Mouse (Mus musculus) embryonic facial prominence, embryonic 14.5 days (tissue): ENCODE measurements at regions not wholly inside any gene's neighbourhood (a gene's known extent, or its start where the extent isn't known, plus 50 kb on each side); places are given as distances from the start of the nearest gene placed in this dataset.

Experiments
- ATAC-seq: fragments of 200-750 bp; cut with Nextera tagmentation; 2 replicates; pipeline ENCODE4 v1.8.0; 2017; ENCODE audit warnings: low read depth, moderate number of reproducible peaks, moderate TSS enrichment
- DNase-seq: peaks from one replicate; pipeline ENCODE4 v3.0.0-alpha.2; 2015; ENCODE audit warnings: low spot score
- H3K27ac ChIP-seq: fragments of 300-500 bp; sonication (generic); replicated peaks from 2 replicates; pipeline ENCODE4 v1.5.1; 2014; ENCODE audit warnings: low read depth, mild to moderate bottlenecking, low read length, moderate library complexity
- H3K27me3 ChIP-seq: fragments of 300-500 bp; sonication (generic); replicated peaks from 2 replicates; pipeline ENCODE4 v1.6.1; 2014; ENCODE audit warnings: low read length; ENCODE audit not compliant: control insufficient read depth, insufficient read depth
- H3K36me3 ChIP-seq: fragments of 300-500 bp; sonication (generic); 2 replicates; pipeline ENCODE4 v1.6.1; 2014; ENCODE audit warnings: low read length, mixed read lengths; ENCODE audit not compliant: control insufficient read depth, insufficient read depth
- H3K4me1 ChIP-seq: fragments of 300-500 bp; sonication (generic); 2 replicates; pipeline ENCODE4 v1.6.1; 2014; ENCODE audit warnings: antibody characterized with exemption, low read length; ENCODE audit not compliant: control insufficient read depth, insufficient read depth
- H3K4me2 ChIP-seq: fragments of 300-500 bp; sonication (generic); 2 replicates; pipeline ENCODE4 v1.6.1; 2014; ENCODE audit warnings: low read depth, mild to moderate bottlenecking, low read length, moderate library complexity, mixed read lengths
- H3K4me3 ChIP-seq: fragments of 300-500 bp; sonication (generic); 2 replicates; pipeline ENCODE4 v1.5.1; 2014; ENCODE audit warnings: low read depth, mild to moderate bottlenecking, low read length
- H3K9ac ChIP-seq: fragments of 300-500 bp; sonication (generic); 2 replicates; pipeline ENCODE4 v1.6.1; 2014; ENCODE audit warnings: low read depth, mild to moderate bottlenecking, low read length, moderate library complexity, mixed read lengths
- H3K9me3 ChIP-seq: fragments of 300-500 bp; sonication (generic); 2 replicates; pipeline ENCODE4 v1.6.1; 2016; ENCODE audit warnings: low read length; ENCODE audit not compliant: control insufficient read depth
- WGBS: fragments of 180-500 bp; shearing (Covaris S2); extraction: QIAGEN DNeasy Blood & Tissue Kit; methylation state at CpG from one replicate; pipeline ENCODE4 v1.1.7; 2014; 5-methylcytosine and 5-hydroxymethylcytosine counted together

DNA sequence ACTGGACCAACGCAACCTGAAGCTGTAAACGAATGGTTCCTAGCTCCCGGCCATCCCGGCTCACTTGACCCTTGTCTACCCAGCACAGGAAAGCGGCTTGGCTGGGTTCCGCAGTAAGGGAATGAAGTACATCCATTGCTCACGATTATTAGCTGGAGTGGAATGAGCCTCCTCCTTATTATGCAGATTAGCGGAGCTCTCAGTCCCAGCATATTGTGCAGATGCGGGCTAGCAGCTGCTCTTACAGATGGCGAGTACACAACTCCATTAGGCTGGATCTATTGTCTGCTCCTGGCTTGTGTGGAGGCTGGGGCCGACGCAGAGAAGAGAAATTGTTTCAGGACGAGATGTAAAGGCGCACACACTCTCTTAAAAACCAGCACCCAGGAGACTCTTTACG is 152.5 kb downstream of the Lnpk start:
- H3K9ac ChIP-seq, result no peak overlapping the region
- DNase-seq (peak; percentile 80), ATAC-seq (peak; percentile 55; the same call in 1 of the 2 replicates)
- no peaks in the 10 kb centered on the region for H3K9me3 ChIP-seq
- H3K27ac ChIP-seq, result no peak overlapping the region
- no peaks in the 10 kb centered on the region for H3K36me3 ChIP-seq
- H3K27me3 ChIP-seq, result no peaks in the 10 kb centered on the region
- WGBS, result 53% methylated on average over 15 of the region's 15 CpGs
- no peaks in the 10 kb centered on the region for H3K4me1 ChIP-seq
- H3K4me2 ChIP-seq, result peak overlapping the region; percentile 16; the same call in 1 of the 2 replicates
- no peak overlapping the region for H3K4me3 ChIP-seq

DNA sequence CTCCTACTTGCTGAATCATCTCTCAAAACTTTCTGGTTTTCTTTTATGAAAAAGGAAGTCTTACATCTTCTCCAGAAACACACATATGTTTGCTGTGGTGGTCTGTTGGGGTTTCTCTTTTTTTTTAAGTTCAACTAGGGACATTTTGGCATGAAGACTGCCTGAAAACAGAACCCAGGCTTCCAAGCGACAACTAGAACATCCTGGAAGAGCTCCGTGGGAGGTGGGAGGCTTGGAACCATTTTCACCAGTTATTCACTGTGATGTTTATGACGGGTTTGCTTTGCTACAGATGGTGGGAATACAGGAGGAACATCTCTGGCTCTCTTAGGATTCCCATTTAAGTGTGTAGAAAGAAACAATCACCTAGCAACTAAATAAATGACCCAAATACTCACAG is 154.5 kb downstream of the Lnpk start:
- ATAC-seq, result no peak
- no peaks in the 10 kb centered on the region for H3K36me3 ChIP-seq
- H3K9me3 ChIP-seq, result no peaks in the 10 kb centered on the region
- no peak overlapping the region for H3K9ac ChIP-seq
- H3K4me2 ChIP-seq, result no peak overlapping the region
- H3K4me3 ChIP-seq, result no peak overlapping the region
- H3K4me1 ChIP-seq, result no peaks in the 10 kb centered on the region
- DNase-seq, result no peak
- 70% methylated on average over 3 of the region's 3 CpGs for WGBS
- no peak overlapping the region for H3K27ac ChIP-seq
- no peaks in the 10 kb centered on the region for H3K27me3 ChIP-seq

DNA sequence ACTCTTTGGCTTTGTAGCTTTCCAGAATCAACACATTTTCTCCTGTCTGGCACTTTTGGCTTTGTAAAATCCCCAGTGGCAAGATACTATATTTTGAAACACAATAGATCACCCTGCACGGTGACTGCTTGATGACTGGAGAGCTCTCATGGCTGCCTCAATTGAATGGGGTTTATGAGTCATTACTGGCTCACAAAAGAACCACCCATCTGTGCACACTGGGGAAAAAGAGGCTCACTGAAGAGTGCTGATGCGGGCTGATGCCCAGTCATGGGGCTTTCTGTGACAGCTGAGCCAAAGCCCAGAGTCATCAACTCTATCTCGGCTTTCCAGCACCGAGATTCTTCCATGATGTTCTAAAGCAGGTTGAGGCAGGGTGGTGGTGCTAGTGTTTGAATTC is 163.1 kb downstream of the Lnpk start:
- H3K4me2 ChIP-seq, result no peak overlapping the region
- no peaks in the 10 kb centered on the region for H3K27me3 ChIP-seq
- DNase-seq, result peak; percentile 13
- H3K9ac ChIP-seq, result no peak overlapping the region
- 79% methylated on average over 4 of the region's 4 CpGs for WGBS
- no peaks in the 10 kb centered on the region for H3K4me1 ChIP-seq
- 0 out of 2 replicates have a peak, but pooled peaks cover 4% of the 10 kb centered on the region for H3K9me3 ChIP-seq
- H3K36me3 ChIP-seq, result no peaks in the 10 kb centered on the region
- H3K27ac ChIP-seq, result no peak overlapping the region
- no peak for ATAC-seq
- no peak overlapping the region for H3K4me3 ChIP-seq

DNA sequence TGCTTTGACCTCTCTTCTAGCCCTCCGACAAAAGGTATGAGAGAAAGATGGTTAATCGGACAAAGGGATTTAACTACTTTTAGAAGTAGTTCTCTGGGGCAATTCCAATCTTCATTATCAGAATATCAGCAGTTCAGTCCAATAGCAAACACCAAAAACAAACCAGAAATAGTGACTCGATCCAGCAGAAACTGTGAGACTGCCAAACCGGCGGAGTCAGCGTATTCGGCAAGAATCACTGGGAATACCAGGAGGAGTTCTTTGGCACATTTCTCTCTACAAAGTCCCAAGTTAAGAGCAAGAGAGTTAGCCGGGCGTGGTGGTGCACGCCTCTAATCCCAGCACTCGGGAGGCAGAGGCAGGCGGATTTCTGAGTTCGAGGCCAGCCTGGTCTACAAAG is 164.5 kb downstream of the Lnpk start:
- H3K27me3 ChIP-seq, result no peaks in the 10 kb centered on the region
- ATAC-seq, result no peak

DNA sequence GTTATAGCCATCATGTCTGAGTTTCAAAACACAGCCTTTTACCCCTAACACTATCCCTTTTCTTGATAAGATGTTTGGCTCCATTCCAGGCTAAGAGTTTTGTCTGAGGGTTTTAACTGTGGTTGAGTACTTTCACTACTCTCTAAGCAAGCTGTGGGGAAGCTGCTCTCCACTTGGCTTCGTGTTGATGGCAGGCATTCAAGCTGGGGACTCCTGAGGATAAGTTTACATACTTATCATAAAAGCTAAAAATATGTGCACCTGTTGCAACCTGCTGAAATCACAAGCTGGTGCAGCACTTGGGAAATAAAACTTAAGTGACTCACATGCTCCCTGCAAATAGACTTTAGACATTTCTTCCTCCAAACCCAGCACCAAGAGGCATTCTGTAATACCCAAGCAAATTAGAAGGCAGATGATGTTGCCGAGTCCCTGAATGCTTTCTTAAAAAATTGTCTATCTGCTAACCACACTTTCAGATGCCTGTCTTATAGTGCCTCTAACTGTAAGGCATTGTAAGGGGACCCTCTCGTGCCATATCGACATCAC is 169.3 kb downstream of the Lnpk start:
- Histone ChIP-seq H3K27ac (no peak overlapping the region), H3K27me3 (no peaks in the 10 kb centered on the region), H3K9me3 (0 out of 2 replicates have a peak, but pooled peaks cover 4% of the 10 kb centered on the region), H3K4me2 (no peak overlapping the region), H3K9ac (no peak overlapping the region), H3K4me1 (no peaks in the 10 kb centered on the region), H3K36me3 (no peaks in the 10 kb centered on the region), H3K4me3 (no peak overlapping the region)
- DNase-seq, result peak; percentile 83
- 63% methylated on average over 4 of the region's 4 CpGs for WGBS
- ATAC-seq, result peak; percentile 55; the same call in 1 of the 2 replicates

More for the DNA sequence above, 164.5 kb downstream of the Lnpk start:
- Histone ChIP-seq H3K36me3 (no peaks in the 10 kb centered on the region), H3K4me3 (no peak overlapping the region), H3K4me1 (no peaks in the 10 kb centered on the region), H3K9ac (no peak overlapping the region), H3K9me3 (0 out of 2 replicates have a peak, but pooled peaks cover 4% of the 10 kb centered on the region), H3K27ac (no peak overlapping the region), H3K4me2 (no peak overlapping the region)
- 96% methylated on average over 11 of the region's 13 CpGs for WGBS
- DNase-seq, result no peak

DNA sequence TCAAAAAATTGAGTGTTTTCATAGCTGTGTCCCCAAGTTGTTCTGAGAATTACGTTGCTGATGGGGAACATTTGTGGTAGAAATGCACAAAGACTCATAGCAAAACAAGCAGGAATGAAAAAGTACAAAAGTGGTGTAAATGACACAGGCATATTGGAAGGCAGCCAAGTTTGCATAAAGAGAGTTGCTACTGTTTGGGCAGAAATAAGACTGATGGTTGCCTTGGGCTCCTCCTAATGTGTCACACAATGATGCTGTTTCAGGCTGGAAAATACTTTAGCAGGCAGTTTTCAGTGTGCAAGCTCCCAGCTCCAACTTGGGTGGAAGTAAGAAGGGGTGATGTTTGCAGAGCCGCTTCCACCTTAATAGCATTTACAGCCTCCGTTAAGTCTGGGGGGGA is 174.7 kb downstream of the Lnpk start:
- Histone ChIP-seq H3K9me3 (no peaks in the 10 kb centered on the region), H3K4me2 (no peak overlapping the region), H3K4me3 (no peak overlapping the region), H3K4me1 (0 out of 2 replicates have a peak, but pooled peaks cover 4% of the 10 kb centered on the region), H3K27me3 (no peaks in the 10 kb centered on the region), H3K9ac (no peak overlapping the region), H3K27ac (no peak overlapping the region), H3K36me3 (no peaks in the 10 kb centered on the region)
- WGBS, result 42% methylated on average over 3 of the region's 3 CpGs
- peak; percentile 69 for DNase-seq
- ATAC-seq, result 0 out of 2 replicates have a peak, but pooled peaks have one; percentile 41

DNA sequence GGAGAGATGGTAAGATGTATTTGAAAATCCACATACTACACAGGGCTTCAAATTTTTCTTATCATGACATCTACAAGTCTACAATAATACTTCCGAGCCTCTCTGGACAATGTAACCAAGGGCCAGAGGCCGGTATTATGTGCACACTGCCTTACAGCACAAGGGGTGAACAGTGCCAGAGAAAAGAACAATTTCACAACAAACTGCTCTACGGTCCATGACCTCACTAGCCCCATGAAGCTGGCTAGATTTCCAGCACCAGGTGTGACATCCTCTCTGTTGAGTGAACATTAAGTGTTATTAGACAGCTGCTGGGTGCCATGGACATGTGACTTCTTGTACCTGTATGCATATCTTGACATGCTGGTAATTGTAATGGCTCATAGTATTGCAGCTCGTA is 188.2 kb downstream of the Lnpk start:
- H3K36me3 ChIP-seq, result no peaks in the 10 kb centered on the region
- no peak overlapping the region for H3K27ac ChIP-seq
- WGBS, result 85% methylated on average over 4 of the region's 4 CpGs
- no peak overlapping the region for H3K4me2 ChIP-seq
- no peak overlapping the region for H3K9ac ChIP-seq
- H3K4me1 ChIP-seq, result no peaks in the 10 kb centered on the region
- no peaks in the 10 kb centered on the region for H3K9me3 ChIP-seq
- no peak overlapping the region for H3K4me3 ChIP-seq
- no peaks in the 10 kb centered on the region for H3K27me3 ChIP-seq
- ATAC-seq, result no peak
- DNase-seq, result no peak

DNA sequence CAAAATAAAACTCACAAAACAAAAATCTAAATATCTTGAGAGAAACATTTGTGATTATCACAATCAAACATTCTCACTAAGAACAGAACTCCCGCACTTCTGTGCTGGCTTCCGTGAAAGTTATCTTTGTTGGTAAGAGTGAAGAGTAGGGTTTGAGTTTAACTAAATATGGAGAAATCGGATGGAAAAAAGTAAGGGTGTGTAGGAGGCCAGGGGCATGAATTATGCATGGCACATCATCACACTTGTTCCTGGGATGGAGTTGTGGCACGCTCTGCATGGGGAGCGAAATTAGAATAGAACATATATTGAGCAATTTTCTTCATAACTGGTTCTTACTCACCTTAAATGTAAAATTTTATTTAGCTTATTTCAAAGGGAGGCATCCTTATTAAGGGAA is 191.2 kb downstream of the Lnpk start:
- WGBS, result 88% methylated on average over 5 of the region's 5 CpGs
- H3K36me3 ChIP-seq, result no peaks in the 10 kb centered on the region
- no peaks in the 10 kb centered on the region for H3K27me3 ChIP-seq
- H3K4me3 ChIP-seq, result no peak overlapping the region
- H3K9me3 ChIP-seq, result no peaks in the 10 kb centered on the region
- DNase-seq, result no peak
- no peak for ATAC-seq
- no peak overlapping the region for H3K9ac ChIP-seq
- no peak overlapping the region for H3K27ac ChIP-seq
- no peaks in the 10 kb centered on the region for H3K4me1 ChIP-seq
- H3K4me2 ChIP-seq, result no peak overlapping the region

DNA sequence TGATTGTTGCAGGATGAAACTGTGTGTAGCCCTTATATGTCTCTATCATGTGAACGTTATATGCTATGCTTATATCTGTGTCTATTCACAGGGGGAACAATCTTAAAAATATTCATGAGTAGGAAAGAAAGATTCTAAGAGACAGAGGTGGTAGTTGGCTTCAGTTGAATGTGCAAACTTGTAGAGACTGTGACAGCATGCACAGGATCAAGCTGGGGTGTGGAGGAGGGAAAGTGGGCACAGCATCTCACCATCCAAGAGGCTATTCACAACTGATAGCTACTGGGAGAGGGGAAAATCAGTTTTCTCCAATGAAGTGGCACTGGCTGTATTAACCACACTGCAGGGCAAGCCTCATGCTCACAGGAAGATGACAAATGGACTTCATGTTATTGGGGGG is 194.3 kb downstream of the Lnpk start:
- Histone ChIP-seq H3K36me3 (no peaks in the 10 kb centered on the region), H3K9me3 (no peaks in the 10 kb centered on the region), H3K4me2 (no peak overlapping the region), H3K4me1 (no peaks in the 10 kb centered on the region), H3K4me3 (no peak overlapping the region), H3K9ac (no peak overlapping the region), H3K27me3 (no peaks in the 10 kb centered on the region), H3K27ac (no peak overlapping the region)
- ATAC-seq (no peak), DNase-seq (no peak)
- 80% methylated on average over 1 of the region's 1 CpGs for WGBS
